Mouse (Mus musculus) cerebellum, adult 18-20 months (tissue): ENCODE results near the gene Supv3l1.
"Not testable (repeated sequence)": the region's sequence is repeated elsewhere in the genome, so short reads cannot be mapped to it uniquely, and the experiment has no call there.

Experiments
- DNase-seq, 2 experiments: peaks; one replicate each; pipeline ENCODE4 v3.0.0; 2021

The Supv3l1 gene

GRCm38 (mm10) chr10:62449364-62450279 is at the start of gene Supv3l1, which contains the start of gene 4930507D05Rik:
Gene Supv3l1, minus strand, starts transcription at chr10:62449738.
Gene 4930507D05Rik, plus strand, starts transcription at chr10:62449489.
- DNase-seq, result peak; percentile 78 to 95

- DNase-seq, result not testable (repeated sequence)
These were observed 42.1 kb upstream of the Supv3l1 start for GRCm38 (mm10) chr10:62491681-62492080.

- peak; percentile 55 to 72 for DNase-seq
These were observed 38.7 kb upstream of the Supv3l1 start for GRCm38 (mm10) chr10:62488266-62488665.

DNA sequence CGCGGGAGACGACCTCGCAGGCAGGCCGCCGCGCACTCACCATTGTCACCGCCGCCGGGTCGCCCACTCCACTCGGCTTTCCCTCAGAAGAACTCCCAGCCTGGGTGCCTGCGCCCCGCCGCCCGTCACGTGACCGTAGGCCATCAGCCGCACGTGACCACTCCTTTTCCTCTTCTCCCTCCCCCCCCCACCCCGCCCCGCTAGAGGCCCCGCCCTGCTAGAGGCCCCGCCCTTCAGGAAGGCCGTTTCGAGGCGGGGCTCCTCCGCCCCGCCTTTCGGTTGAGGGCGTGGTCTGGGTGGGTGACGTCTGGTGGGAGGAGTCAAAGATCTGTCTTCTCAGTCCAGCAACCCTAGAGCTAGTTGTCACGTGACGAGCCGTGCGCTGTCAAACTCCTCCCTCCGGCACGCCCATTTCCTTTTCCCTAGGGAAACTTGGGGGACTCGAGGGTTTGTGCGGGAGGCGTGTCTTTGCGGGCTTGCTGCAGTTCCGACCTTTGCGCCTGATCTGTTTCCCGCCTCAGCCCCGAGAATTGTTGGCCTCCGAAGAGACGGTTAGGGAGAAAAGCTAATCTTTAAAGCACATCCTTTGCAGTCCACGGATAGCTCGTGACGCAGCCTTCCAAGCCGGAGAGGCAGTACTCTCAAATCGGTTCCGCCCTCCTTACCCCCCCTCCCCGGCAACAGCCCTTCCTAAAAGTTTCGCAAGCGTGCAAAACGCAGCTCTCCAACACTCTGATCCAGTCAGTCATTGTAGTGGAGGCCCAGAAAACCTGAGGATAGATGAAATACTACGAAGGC is 37.3 kb upstream of the Supv3l1 start, which contains the start of gene Vps26a:
Gene Vps26a (minus strand): TSS at position 188 of the 798 bp plus-strand sequence.
- DNase-seq, result peak; percentile 97 to 98

DNA sequence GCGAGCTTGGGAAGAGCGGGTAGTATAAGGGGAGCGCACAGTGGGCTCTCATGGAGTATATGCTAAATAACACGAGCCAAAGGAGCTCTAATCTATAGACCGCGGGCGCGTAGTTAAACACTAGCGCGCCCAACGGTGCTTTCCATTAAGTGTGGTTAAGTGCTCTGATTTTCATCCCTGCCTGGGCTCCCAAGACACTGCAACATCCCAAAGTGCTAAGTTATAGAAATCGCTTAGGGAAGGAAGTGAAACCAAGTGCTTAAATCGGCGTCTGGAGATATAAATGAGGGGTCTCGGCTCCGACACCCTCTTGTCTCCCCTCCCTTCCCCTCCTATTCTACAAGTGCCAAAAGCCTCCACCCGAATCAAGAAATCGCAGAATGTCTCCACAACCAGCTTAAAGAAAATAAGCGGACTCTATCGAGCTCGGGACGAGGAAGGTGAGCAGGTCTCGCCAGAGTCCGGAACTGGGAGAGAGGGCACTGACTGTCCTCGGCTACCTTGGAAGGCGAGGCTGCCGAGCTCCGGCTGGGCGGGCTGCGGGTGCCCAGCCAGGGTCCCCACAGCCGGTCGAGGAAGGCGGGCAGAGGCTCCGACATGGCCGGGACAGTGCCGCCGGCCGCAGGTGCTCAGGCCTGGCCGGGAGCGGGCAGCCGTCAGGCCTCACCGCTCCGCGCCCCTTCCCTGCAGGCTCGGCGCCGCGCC is 36.5 kb upstream of the Supv3l1 start:
- peak in 1 of 2 experiments; percentile 9 for DNase-seq

- DNase-seq, result no peak
These were observed 31.7 kb upstream of the Supv3l1 start for GRCm38 (mm10) chr10:62481108-62481852.

DNA sequence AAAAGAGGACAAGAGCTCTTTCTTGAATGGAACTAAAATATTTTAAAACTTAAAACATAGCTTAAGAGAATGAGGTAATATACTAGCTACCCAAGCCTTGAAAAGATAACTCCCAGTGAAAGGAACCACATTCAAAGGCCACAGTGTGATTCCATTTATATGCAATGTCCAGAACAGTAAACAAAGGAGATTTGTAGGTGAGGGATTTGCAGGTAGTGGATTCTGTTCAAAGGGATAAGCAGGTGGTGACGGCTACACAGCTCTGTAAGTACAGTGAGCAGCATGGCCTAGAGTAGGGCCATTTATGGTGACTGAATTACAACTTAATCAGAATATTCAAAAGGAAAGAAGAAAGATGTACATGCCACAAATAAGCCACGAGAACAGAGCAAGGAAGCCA is 27.4 kb upstream of the Supv3l1 start:
- no peak for DNase-seq

DNA sequence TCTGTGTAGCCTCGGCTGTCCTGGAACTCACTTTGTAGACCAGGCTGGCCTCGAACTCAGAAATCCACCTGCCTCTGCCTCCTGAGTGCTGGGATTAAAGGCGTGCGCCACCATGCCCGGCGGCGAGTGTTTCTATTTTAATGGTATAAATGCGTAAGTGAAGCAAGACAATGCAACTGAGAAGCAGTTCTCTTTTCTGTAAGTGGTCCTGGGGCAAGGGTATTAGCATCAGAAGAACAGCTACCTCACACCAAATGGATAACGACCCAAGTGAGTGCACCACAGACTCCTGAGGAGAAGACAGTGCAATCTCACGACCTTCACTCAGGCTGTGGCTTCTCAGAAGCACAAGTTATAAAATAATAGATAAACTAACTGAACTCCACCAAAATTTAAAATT is 25.4 kb upstream of the Supv3l1 start:
- no peak for DNase-seq

DNA sequence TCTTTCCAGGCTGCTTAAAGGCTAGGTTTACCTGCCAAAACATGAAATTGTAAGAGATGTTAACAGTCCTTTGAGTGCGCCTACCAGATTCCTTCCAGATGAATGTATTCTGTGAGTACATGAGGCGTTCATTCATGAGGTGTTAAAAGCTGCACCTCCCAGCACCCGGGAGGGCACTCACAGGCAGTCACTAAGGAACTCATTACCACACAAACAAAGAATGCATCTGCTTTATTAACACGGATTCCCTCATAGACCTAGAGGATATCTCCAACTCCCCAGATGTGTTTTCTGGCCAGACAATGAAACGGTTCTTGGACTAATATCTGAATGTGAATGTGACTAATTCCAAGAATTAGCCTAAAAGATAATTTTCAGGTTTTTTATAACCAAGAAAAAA is 21.6 kb upstream of the Supv3l1 start:
- no peak for DNase-seq

DNA sequence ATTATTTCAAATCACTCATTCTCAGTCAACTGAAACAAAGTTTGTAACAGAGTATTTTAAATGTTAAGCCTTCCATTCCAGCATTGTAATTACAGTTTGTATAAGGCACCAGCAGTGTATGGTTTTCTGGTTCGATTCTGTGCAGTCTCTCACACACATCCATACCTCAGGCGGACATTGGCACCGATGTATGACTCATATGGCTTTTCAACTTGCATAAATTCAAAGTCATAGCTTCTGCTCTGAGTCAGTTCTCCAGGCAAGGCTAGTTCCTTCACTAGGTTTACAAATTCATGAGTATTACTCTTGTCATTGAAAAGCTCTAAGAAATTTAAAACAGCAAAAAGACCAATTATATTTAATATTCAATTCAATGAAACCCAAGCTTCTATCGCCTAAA is 20.2 kb upstream of the Supv3l1 start:
- no peak for DNase-seq

- DNase-seq, result no peak
These were observed 11.8 kb upstream of the Supv3l1 start for GRCm38 (mm10) chr10:62461321-62461720.

DNA sequence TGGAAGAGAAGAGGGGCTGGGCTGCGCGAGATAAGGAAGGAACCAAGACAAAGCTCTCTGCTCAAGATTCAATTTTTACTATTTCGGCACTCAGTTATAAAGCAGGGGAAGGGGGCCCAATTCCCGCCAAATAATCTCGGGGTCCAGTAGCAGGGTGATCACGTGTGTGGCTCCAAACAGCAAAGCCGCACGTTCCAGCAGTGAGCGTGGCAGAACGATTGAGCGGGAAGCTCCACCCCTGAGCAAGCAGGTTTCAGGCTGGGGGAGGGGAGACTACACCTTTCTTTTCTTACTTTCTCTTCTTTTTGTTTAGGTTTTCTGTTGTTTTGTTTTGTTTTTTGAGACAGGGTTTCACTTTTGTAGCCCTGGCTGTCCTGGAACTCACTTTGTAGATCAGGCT is 2.5 kb upstream of the Supv3l1 start:
- DNase-seq, result not testable (repeated sequence)

GRCm38 (mm10) chr10:62450280-62450640 is 722 bp upstream of the Supv3l1 start:
- peak in 1 of 2 experiments; percentile 25 for DNase-seq

DNA sequence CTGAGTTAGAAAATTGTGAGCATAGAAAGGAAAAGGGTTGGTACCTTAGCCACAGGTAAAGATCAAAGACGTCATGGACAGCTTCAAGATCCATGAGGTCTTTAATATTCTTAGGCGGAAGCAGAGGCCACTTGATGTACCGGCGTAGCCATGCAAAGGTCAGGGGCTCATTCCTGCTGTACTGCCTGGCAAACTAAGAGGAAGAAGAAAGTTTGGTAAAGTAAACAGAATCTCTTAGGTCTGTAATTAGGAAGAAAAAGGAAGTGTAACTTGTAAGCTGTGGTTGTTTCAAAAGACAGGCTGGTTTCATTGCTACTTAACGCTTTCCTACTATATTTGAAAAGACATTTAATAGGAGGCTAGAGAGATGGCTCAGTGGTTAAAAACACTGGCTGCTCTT is 19.1 kb downstream of the Supv3l1 start:
- DNase-seq, result no peak

DNA sequence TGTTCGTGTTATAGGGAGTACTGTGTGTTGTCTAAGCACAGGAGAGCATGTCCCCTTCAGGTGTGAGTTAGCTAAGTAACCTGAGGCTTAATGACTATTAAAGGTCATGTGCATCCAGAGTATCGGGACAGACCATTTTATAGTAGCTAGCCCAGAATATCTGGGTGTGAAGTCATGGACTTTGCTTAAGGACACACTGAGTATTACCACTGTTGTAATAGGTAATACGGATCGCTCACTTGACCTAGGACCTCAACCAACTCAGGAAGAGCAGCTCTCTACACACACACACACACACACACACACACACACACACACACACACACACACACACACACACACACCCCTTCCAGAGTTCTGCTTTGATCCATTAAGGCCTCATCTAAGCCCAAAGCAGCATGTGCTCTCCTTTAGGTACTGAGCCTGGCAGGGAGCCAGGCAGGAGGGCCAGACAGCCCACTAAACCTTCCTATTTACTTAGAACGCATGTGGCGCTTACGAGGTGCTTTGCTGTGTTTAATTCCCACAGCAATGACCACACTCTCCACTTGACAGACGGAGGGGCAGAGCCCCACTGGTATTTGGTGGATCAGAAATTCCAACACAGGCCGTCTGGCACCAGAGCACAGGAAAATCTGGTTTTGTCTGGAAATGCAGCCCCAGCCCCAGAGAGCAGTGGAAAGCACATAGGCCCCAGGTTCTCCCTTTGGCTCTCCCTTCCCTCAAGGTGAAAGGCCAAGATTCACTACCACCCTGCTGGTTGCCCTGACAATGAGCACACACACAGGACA is 24.3 kb downstream of the Supv3l1 start:
- no peak for DNase-seq

GRCm38 (mm10) chr10:62422255-62422654 is 27.3 kb downstream of the Supv3l1 start, which contains the start of gene Hkdc1:
Gene Hkdc1, minus strand, starts transcription at chr10:62422491.
- no peak for DNase-seq

GRCm38 (mm10) chr10:62421127-62421526 is 28.4 kb downstream of the Supv3l1 start:
- DNase-seq, result no peak

- no peak for DNase-seq
These were observed 29.1 kb downstream of the Supv3l1 start for GRCm38 (mm10) chr10:62420399-62420798.

- no peak for DNase-seq
These were observed 30.1 kb downstream of the Supv3l1 start for GRCm38 (mm10) chr10:62419422-62419821.

DNA sequence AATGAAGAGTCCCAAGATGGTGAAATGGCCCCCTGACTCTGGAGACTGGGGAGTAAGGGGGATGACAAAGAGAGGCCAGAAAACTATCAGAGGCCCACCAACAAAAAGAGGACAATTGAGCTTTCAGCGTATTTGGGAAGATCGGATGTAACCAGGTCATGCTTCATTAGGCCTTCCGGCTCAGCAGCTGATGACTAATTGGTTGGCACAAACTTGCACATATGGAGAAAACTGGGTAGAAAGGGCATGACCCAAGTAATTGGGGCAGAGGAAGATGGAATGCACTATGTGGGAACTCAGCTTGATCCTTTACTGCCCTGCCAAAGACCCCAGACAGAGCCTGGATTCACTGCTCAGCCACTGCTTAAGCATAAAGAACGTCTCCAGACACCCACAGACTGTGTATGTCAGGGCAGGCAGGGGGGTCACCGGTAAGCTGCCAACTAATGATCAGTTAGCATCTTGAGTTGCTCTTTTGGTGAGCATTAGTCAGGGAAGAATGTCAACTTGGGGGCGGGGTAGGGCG is 30.6 kb downstream of the Supv3l1 start:
- no peak for DNase-seq

DNA sequence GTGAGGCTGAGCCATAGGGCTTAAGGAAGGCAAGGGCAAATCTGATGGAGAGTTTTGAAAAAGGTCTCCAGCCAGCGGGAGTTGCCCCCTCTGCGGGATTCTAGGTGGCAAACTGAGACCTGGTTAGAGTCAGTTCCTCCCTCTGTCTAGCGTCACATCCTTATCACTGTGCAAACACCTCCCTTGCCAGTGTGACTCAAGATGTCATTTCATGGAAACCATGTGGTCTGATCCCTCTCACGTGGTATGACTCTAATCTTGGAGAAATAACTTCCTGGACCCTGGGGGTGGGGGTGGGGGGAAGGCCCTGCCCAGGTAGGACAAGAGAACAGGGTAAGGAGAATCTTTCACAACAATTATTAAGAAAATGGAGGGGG is 35.9 kb downstream of the Supv3l1 start:
- DNase-seq, result no peak
